Comparison of ENCODE assay signal across 7 mouse cellular contexts in the genomic region with DNA sequence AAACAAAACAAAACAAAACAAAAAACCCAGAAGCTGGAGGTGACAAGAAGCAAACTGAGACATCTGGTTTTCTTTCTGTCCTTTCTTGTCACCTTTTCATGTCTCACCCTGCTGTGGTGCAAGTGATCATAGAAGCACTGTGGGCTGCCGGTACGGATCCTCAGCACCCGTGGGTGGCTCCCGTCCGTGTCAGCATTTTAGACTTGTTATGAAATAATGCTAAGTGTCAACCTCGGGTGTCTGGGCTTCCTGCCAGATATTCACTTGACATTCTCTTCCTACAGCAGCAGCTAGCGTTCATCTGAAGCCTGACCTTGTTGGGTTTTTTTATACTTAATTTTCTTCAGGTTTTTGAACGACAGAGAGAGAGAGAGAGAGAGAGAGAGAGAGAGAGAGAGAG.
DNase-seq lines count a peak whose midpoint lies in the region.

No protein-coding gene starts in this region.

- DNase-seq in testis, postnatal 10 days (ENCODE audit: low spot score) = peak; percentile 42
- DNase-seq in testis, postnatal 14 days (ENCODE audit: low spot score) = no peak
- DNase-seq in cerebellum, adult 9-11 months = peak; percentile 44
- peak; percentile 63 to 73 for DNase-seq in kidney, postnatal 4 days
- peak; percentile 20 to 54 for DNase-seq in right cerebral cortex, postnatal 36 days (ENCODE audit: low spot score in 2 of 2)
- no peak for DNase-seq in spleen, postnatal 14 days (ENCODE audit: low spot score in 2 of 2)
- DNase-seq in urinary bladder, adult 18-20 months (ENCODE audit: low spot score in 2 of 2) = no peak

Comparison
In these comparisons a context has a peak if more than half of its experiments do, and no peak if none do; other contexts are left out.
1. DNase-seq: peak in testis, postnatal 10 days (single experiment), cerebellum, adult 9-11 months (single experiment), kidney, postnatal 4 days (2 of 2) and right cerebral cortex, postnatal 36 days (2 of 2); none in testis, postnatal 14 days (single experiment), spleen, postnatal 14 days (0 of 2) and urinary bladder, adult 18-20 months (0 of 2).